Mouse (Mus musculus) bone marrow macrophage, adult 2 months (primary cell): Measurements from ENCODE around the gene Sesn1.

ENCODE experiments used
- CTCF ChIP-seq: IDR thresholded peaks from 2 replicates; pipeline ENCODE4 v1.5.1; 2012; ENCODE audit warnings: low read depth, mild to moderate bottlenecking, low read length, moderate library complexity
- POLR2A ChIP-seq: IDR thresholded peaks from 2 replicates; pipeline ENCODE4 v1.6.1; 2012; ENCODE audit warnings: mild to moderate bottlenecking, low read depth, low read length, borderline replicate concordance

- TF ChIP-seq CTCF (no peak), POLR2A (no peak)
These were observed 125.1 kb downstream of the Sesn1 start for GRCm38 (mm10) chr10:41934633-41935475.
